Mouse (Mus musculus): Measurements from ENCODE around the gene Nudt4.

The Nudt4 gene

GRCm38 (mm10) chr10:95514656-95515292 is 49.2 kb downstream of the Nudt4 start, which contains the start of gene Ube2n:
Ube2n (plus strand) TSS chr10:95515145.
- in situ Hi-C loops (cut with MboI; ENCODE audit: low pct_unique_long_range_greater_than_20kb in 1 of 2, low sequenced_read_pairs in 2 of 2, unreplicated experiment in 1 of 2): no loop called here

GRCm38 (mm10) chr10:95513768-95514556 is 50.0 kb downstream of the Nudt4 start:
- in situ Hi-C loops (cut with MboI; ENCODE audit: low pct_unique_long_range_greater_than_20kb in 1 of 2, low sequenced_read_pairs in 2 of 2, unreplicated experiment in 1 of 2): no loop called here

GRCm38 (mm10) chr10:95512635-95513034 is 51.3 kb downstream of the Nudt4 start:
- in situ Hi-C loops (cut with MboI; ENCODE audit: low pct_unique_long_range_greater_than_20kb in 1 of 2, low sequenced_read_pairs in 2 of 2, unreplicated experiment in 1 of 2): no loop called here

GRCm38 (mm10) chr10:95509263-95509662 is 54.7 kb downstream of the Nudt4 start:
- in situ Hi-C loops (cut with MboI; ENCODE audit: low pct_unique_long_range_greater_than_20kb in 1 of 2, low sequenced_read_pairs in 2 of 2, unreplicated experiment in 1 of 2): no loop called here

GRCm38 (mm10) chr10:95508793-95509192 is 55.2 kb downstream of the Nudt4 start:
- in situ Hi-C loops (cut with MboI; ENCODE audit: low pct_unique_long_range_greater_than_20kb in 1 of 2, low sequenced_read_pairs in 2 of 2, unreplicated experiment in 1 of 2): no loop called here

GRCm38 (mm10) chr10:95508126-95508525 is 55.8 kb downstream of the Nudt4 start:
- in situ Hi-C loops (cut with MboI; ENCODE audit: low pct_unique_long_range_greater_than_20kb in 1 of 2, low sequenced_read_pairs in 2 of 2, unreplicated experiment in 1 of 2): no loop called here

- in situ Hi-C loops (cut with MboI; ENCODE audit: low pct_unique_long_range_greater_than_20kb in 1 of 2, low sequenced_read_pairs in 2 of 2, unreplicated experiment in 1 of 2): no loop called here
These were observed 59.6 kb downstream of the Nudt4 start for GRCm38 (mm10) chr10:95504341-95504740.

GRCm38 (mm10) chr10:95503443-95504235 is 60.3 kb downstream of the Nudt4 start:
- in situ Hi-C loops (cut with MboI; ENCODE audit: low pct_unique_long_range_greater_than_20kb in 1 of 2, low sequenced_read_pairs in 2 of 2, unreplicated experiment in 1 of 2): no loop called here

- in situ Hi-C loops (cut with MboI; ENCODE audit: low pct_unique_long_range_greater_than_20kb in 1 of 2, low sequenced_read_pairs in 2 of 2, unreplicated experiment in 1 of 2): no loop called here
These were observed 62.4 kb downstream of the Nudt4 start, which contains the start of gene Mrpl42 for GRCm38 (mm10) chr10:95501463-95502081. Mrpl42 (minus strand) TSS chr10:95501940.

- in situ Hi-C loops (cut with MboI; ENCODE audit: low pct_unique_long_range_greater_than_20kb in 1 of 2, low sequenced_read_pairs in 2 of 2, unreplicated experiment in 1 of 2): no loop called here
These were observed 62.9 kb downstream of the Nudt4 start for GRCm38 (mm10) chr10:95501033-95501432.

All from mouse embryonic stem cell (cell line).